23 mouse cellular contexts compared by ENCODE assay signal in the genomic region with DNA sequence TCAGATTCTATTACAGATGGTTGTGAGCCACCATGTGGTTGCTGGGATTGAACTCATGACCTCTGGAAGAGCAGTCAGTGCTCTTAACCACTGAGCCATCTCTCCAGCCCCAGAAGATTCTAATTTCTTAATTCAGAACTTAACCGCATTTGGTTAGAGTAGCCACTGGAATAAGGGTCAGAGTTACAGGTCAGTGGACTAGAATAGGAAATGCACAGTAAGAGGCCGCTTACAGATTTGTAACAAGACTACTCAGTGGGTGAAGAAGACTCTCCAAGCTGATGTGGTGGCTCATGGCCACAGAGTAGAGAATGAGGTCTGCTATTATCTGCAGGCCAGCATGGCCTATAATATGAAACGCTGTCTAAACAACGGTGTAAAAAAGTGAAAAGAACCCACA.
"Had no signal": no experiment of that assay in that cellular context is flagged by ENCODE, and none has a peak within 500 bp of the region (broad histone marks: within the 10 kb centered on the region; RNA-seq: fewer than 3 reads in every experiment).

No protein-coding gene starts in this region.

- H3K9ac ChIP-seq: heart, embryonic 13.5 days; heart, embryonic 15.5 days; hindbrain, embryonic 13.5 days; hindbrain, embryonic 15.5 days; limb, embryonic 12.5 days had no signal

- ATAC-seq: hindbrain, postnatal 0 days; intestine, embryonic 16.5 days had no signal

- H3K4me2 ChIP-seq: heart, embryonic 11.5 days; heart, embryonic 13.5 days; heart, embryonic 15.5 days; hindbrain, embryonic 13.5 days; hindbrain, embryonic 15.5 days; limb, embryonic 12.5 days; liver, embryonic 11.5 days had no signal

- DNase-seq: gastrocnemius, postnatal 14 days; gastrocnemius, postnatal 36 days; heart, adult 11 months; heart, adult 2 months; heart, postnatal 14 days; heart, postnatal 36 days; kidney, adult 11 months; kidney, adult 8-10 months; kidney, postnatal 10 days; kidney, postnatal 25 days; kidney, postnatal 4 days; liver had no signal

- H3K4me3 ChIP-seq: heart, adult 2 months; heart, embryonic 13.5 days; heart, embryonic 15.5 days; hindbrain, embryonic 13.5 days; hindbrain, embryonic 15.5 days; layer of hippocampus, adult 2 months; limb, embryonic 10.5 days; limb, embryonic 12.5 days had no signal

- H3K4me1 ChIP-seq: heart, embryonic 13.5 days; heart, embryonic 15.5 days; limb, embryonic 12.5 days had no signal

- H3K9me3 ChIP-seq: heart, embryonic 13.5 days; heart, embryonic 15.5 days; hindbrain, embryonic 13.5 days; hindbrain, embryonic 15.5 days; limb, embryonic 10.5 days; limb, embryonic 12.5 days had no signal

- H3K27me3 ChIP-seq: hindbrain, embryonic 15.5 days; limb, embryonic 12.5 days had no signal

- H3K27ac ChIP-seq: heart, adult 2 months; heart, embryonic 13.5 days; heart, embryonic 15.5 days; hindbrain, embryonic 13.5 days; hindbrain, embryonic 15.5 days; hindbrain, postnatal 0 days; layer of hippocampus, adult 2 months; limb, embryonic 10.5 days; limb, embryonic 12.5 days had no signal
